Mouse (Mus musculus): Measurements from ENCODE around the gene Enoph1.

The Enoph1 gene

GRCm38 (mm10) chr5:100039602-100040142 lies at the start of gene Enoph1, which contains the start of gene Hnrnpdl:
TSS of gene Enoph1 (plus strand) at chr5:100039985.
TSS of gene Hnrnpdl (minus strand) at chr5:100039664.
- DNase-seq = peak; percentile 94 to 95

DNA sequence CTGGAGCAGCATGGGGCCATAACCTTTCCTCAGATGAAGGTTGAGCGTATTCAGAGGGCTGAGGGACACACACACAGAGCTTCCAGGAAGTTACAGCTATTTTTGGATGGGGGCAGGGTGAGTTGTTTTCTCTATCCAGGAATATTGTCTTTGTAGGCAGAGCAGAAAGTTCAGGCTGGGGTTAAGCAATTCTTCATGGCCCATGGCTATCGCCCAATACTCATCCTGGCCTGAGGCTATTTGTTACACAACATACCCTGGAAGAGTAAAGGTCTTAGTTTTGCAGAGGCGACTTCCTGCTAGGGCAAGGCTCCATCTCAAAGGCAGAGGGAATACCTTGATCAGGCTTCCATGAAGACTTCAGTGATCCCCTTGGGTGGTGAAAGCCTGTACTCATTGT lies 45.6 kb upstream of the Enoph1 start:
- DNase-seq = no peak

GRCm38 (mm10) chr5:99994680-99995079 lies 45.1 kb upstream of the Enoph1 start:
- no peak for DNase-seq

DNA sequence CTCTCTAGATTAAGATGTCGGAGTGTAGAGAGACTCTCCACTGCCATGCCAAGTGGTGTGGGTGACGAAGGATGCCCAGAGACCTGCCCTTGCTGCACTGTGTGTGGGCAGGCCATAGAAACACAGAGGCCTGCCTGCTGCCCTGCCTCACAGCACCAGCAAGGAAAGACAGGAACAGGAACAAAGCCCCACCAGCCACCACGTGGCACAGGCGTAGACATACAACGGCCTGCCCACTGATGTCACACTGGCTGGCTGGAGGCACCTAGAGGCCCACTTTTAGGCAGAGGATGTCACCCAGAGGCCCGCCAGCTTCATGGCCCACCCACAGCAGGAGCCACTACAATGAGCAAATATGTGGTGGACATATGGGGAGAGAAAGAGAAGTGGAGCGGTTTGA lies 39.7 kb upstream of the Enoph1 start:
- DNase-seq = no peak

DNA sequence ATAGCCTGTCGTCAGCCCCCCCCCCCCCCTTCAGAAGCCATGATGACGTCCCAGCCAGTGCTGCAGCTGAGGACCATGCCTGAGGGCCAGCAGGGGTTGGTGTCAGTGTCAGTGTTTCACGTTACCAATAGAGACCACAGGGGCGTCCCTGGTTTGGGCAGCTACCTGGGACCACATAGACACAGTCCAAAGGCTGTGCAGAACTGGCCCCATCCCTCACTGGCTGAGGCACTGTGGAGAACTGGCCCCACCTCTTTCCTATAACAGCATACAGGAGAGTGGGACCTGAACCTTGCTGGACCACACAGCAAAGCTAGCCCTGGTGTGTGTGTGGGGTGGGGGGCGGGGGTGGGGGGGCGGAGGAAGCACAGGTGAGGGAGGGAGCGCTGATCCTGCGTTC lies 39.3 kb upstream of the Enoph1 start:
- DNase-seq = no peak

DNA sequence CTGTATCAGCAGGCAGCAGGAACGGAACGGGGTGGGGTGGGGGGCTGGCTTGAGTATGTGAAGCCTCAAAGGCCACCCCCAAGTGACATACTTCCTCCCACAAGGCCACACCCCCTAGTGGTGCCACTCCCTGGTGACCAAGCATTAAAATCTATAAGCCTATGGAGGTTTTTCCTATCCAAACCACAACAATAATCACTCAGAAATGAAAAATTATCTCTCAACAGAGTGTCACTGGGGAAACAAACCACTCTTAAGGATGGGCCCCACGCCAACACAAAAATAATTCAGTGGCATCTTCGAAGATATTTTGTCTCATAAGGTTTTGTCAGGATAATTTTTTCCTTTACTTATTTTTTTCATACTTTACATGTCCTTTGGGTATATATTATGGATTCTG lies 35.9 kb upstream of the Enoph1 start:
- DNase-seq = no peak

- DNase-seq = no peak
These were observed 34.4 kb upstream of the Enoph1 start for GRCm38 (mm10) chr5:100005431-100005830.

GRCm38 (mm10) chr5:100005896-100006295 lies 33.9 kb upstream of the Enoph1 start:
- DNase-seq = no peak

DNA sequence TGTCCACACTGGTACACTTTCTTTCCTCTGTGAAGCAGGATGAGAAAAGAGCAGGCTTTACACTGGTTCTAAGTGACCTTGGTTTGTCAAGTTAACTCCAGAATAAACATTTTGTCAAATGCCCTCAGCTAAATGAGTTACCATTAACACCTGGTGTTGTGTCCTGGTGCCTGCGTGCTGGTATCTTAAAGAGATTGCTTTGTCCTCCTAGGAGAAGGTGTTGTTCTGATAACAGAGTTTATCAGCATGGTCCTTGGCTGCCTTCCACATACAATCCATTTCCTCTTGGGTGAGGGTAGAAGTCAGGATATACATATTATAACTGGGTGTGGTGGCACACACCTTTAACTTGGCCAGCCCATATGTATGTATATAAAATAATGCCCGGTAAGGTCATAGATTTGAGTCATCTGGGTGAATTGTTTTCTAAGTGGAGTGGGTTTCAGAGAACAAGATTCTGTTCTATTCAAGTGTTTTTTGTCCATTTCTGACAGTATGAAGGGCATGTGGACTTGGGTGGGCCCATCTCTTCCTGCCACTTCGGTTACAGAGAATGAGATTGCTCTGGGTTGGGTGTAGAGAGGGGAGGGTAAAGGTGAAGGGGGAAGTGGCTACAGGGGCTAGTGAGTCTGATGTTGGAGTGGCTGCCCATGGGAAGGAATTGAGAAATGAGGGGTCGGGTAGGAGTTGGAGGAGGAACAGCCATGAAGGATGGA lies 33.3 kb upstream of the Enoph1 start:
- no peak for DNase-seq

DNA sequence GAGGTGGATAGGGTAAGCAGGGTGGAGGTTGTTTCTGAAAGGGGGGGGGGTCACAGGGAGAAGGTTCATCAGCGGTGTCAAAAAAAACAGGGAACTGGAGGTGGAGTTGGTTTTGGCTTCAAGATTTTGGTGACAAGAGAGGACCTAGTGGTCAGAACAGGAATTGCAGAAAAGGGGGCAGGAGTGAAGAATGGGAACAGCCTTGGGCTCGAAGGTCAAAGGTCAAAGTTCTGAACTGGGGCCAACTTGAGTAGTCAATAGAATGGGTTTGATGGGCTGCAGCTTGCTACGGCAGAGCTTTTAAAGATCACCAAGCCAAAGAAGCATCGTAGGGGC lies 32.8 kb upstream of the Enoph1 start:
- peak; percentile 20 to 33 for DNase-seq

GRCm38 (mm10) chr5:100008485-100008884 lies 31.3 kb upstream of the Enoph1 start:
- DNase-seq = peak in 1 of 2 experiments; percentile 25

DNA sequence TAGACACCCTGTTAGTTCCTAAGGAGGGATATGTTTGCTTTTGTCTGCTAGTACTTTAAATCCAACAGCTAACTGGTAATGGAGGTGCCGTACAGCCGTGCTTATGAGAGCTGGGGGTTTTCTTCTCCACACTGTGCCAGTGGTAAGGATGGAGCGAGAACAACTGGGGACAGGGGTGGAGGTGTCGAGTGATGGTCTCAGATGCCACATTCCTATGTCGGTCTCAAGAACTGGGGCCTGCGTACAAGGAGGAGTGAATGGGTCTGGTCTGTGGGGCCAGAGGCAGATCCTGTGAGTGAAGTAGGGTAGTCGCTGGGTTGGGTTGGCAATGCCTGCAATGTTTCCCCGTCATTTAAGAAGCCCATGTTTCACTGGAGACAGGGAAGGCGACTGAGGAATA lies 27.2 kb upstream of the Enoph1 start:
- DNase-seq = no peak

- DNase-seq = no peak
These were observed 19.7 kb upstream of the Enoph1 start for GRCm38 (mm10) chr5:100020089-100020488.

DNA sequence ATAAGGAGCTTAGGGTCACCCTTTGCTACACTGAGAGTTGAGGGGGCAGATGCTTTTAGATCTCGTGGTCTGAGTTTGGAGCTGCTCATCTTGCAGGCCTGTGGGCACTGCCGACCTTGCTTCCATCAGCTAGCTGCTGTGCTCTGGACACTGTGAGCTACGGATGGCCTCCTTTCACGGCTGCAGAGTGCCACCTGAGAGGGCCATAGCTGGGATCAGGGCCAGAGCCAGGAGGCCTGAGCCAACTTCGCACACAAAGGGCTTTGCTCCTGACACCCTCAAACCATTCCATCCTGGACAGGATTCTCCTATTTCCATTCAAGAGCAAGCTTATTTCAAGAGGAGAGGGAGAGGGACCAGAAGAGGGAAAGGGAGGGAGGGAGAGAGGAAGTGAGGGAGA lies 15.4 kb upstream of the Enoph1 start:
- no peak for DNase-seq

- DNase-seq = no peak
These were observed 14.9 kb upstream of the Enoph1 start for GRCm38 (mm10) chr5:100024868-100025267.

DNA sequence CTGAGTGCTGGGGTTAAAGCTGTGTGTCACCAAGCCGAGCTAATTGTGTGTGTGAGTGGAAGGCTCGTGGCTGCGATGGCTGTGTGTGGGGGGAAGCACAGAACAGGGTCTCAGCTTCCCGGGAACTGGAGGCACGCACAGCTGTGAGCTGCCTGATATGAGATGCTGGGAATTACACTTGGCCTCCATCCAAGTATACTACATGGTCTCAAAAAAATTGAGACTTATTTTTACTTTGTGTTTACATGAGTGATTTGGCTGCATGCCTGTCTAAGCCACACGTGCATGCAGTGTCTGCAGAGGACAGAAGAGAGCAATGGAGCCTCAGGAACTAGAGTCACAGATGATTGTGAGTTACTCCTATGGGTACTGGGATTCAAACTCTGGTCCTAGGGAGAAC lies 9.7 kb upstream of the Enoph1 start:
- DNase-seq = no peak

- DNase-seq = no peak
These were observed 7.7 kb upstream of the Enoph1 start for GRCm38 (mm10) chr5:100032107-100032506.

DNA sequence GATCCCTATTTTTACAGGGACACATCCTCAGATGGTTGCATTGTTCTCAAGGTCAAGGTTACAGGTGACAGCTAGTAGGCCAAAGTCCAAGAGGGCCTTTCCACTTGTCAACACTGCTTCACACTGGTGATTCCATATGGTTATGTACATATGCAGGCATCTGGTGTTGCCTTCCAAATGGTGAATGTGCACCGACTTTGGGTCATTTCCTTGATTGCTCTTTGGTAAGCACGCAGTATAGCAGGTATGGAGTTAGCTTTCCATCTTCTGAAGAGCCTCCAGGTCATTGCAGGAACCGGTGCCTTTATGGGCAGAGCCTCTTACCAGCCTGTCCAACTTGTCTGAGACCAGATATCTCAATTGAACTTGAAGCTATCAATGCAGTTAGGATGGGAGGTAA lies 7.1 kb upstream of the Enoph1 start:
- DNase-seq = no peak

- DNase-seq = no peak
These were observed 3.8 kb upstream of the Enoph1 start for GRCm38 (mm10) chr5:100035950-100036349.

DNA sequence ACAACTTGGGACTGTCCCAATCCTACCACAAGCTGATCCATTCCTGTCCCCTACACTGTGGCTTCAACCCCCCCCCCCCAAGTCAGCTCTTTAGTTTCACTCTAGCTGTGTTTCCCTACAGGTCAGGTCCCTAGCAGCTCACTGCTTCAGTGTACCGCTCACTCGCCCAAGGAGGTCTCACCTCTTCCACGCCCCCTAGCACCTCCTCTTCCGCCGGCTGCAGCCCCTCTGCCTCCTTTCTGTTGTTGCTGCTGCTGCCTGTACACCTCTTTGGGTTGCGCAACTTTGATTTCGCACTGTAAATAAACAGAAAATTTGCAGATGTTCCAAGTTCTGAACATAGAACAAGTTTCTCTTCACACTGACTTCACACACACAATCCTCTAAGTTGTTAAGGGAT lies 3.1 kb upstream of the Enoph1 start:
- peak in 1 of 2 experiments; percentile 19 for DNase-seq

DNA sequence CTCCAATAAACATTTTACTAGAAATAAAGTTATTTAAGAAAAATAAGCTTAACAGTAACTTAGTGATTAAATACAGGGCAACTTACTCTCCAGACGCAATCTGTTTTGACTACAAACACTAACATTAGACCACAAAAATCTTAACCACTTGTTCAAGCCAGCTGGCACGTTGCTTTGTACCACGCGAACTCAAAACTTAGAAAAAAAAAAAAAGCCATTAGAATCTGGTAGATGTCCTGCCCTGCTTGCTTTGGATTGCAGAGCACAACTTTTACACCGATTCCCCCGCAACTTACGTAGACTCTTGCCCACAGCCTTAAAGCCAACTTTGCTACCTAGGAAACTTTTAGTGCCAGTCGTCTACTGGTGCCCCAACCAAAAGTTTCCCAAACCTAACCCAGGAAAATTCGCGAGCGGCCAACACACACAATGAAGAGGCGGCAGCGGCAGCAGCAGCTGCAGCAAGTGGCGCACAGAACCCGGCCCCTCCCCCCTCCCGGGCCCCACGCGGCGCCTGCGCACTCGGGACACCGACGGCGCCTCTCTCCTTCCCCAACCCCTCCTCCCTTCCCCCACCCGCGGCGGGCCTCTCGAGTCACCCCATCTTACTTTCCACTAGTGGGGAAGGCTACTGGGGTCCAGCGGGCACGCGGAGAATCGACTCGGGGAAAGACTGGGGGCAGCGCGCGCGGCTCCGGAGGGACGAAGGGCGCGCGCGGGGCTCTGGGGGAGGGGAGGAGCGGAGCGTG lies 1.6 kb upstream of the Enoph1 start:
- peak; percentile 93 to 94 for DNase-seq

- peak; percentile 99 to 100 for DNase-seq
These were observed 827 bp upstream of the Enoph1 start for GRCm38 (mm10) chr5:100038714-100039601.

DNA sequence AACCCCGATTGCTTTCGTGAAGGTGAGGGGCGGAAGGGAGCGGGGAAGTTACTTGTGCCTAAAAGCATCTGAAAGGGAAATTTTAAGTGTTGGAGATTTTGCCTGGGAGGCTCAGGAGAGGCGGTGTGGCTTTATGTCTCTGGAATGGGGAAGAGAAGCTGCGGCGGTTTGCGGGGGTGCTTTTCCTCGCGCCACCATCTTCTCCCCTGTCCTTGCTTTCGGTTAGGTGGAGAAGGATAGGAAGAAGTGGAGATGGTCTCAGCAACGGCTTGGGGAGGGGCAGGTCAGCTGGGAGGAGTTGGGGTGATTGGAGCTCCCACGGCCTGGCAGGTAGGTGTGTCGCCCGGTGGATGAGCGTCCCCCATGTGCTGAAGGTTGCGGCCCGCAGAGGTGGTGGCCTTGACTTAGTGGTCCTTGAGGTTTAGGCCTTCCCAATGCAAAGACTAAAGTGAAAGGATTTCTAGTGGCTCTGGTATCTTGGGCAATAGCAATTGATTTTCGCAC lies 548 bp downstream of the Enoph1 start:
- no peak for DNase-seq

All from B cell, adult 2 months (primary cell).